Mouse (Mus musculus) limb, embryonic 11.5 days (tissue): ENCODE results near the gene Ccdc151. TPM values are rescaled to one million over a fixed set of nuclear protein-coding genes. Genes with fewer than 3 reads are reported as not detected.

Source experiments
- ATAC-seq: fragments of 200-750 bp; cut with Nextera tagmentation; 2 replicates; pipeline ENCODE4 v1.8.0; 2017; ENCODE audit warnings: low read depth; ENCODE audit not compliant: insufficient number of reproducible peaks, low FRiP score, low TSS enrichment
- DNase-seq: peaks from one replicate; pipeline ENCODE4 v3.0.0-alpha.2; 2015; ENCODE audit warnings: low spot score
- H3K27ac ChIP-seq: fragments of 300-500 bp; sonication (generic); replicated peaks from 2 replicates; pipeline ENCODE4 v1.5.1; 2014; ENCODE audit warnings: low read depth, mild to moderate bottlenecking, low read length
- H3K27me3 ChIP-seq: fragments of 300-500 bp; sonication (generic); 2 replicates; pipeline ENCODE4 v1.6.1; 2014; ENCODE audit warnings: mild to moderate bottlenecking, low read length, mixed read lengths; ENCODE audit not compliant: control insufficient read depth, insufficient read depth
- H3K36me3 ChIP-seq: fragments of 300-500 bp; sonication (generic); 2 replicates; pipeline ENCODE4 v1.6.1; 2014; ENCODE audit warnings: mild to moderate bottlenecking, low read length, moderate library complexity, mixed read lengths; ENCODE audit not compliant: control insufficient read depth, insufficient read depth
- H3K4me1 ChIP-seq: fragments of 300-500 bp; sonication (generic); 2 replicates; pipeline ENCODE4 v1.6.1; 2014; ENCODE audit warnings: low read length, mixed read lengths; ENCODE audit not compliant: control insufficient read depth, insufficient read depth
- H3K4me2 ChIP-seq: fragments of 300-500 bp; sonication (generic); 2 replicates; pipeline ENCODE4 v1.6.1; 2014; ENCODE audit warnings: low read depth, mild to moderate bottlenecking, moderate library complexity; ENCODE audit not compliant: severe bottlenecking
- H3K4me3 ChIP-seq: fragments of 300-500 bp; sonication (generic); 2 replicates; pipeline ENCODE4 v1.5.1; 2014; ENCODE audit warnings: low read depth, low read length
- H3K9ac ChIP-seq: fragments of 300-500 bp; sonication (generic); 2 replicates; pipeline ENCODE4 v1.6.1; 2014; ENCODE audit warnings: mild to moderate bottlenecking, low read length
- H3K9me3 ChIP-seq: fragments of 300-500 bp; sonication (generic); 2 replicates; pipeline ENCODE4 v1.6.1; 2016; ENCODE audit warnings: low read length; ENCODE audit not compliant: control insufficient read depth
- WGBS: fragments of 180-500 bp; shearing (Covaris S2); extraction: QIAGEN DNeasy Blood & Tissue Kit; methylation state at CpG from one replicate; pipeline ENCODE4 v1.1.7; 2014; 5-methylcytosine and 5-hydroxymethylcytosine counted together
- polyA plus RNA-seq: library from polyadenylated mRNA; unstranded; fragments of >200 nt; fragmentation: Nextera tagmentation; extraction: Ambion mirVana; gene quantifications from 2 replicates; pipeline ENCODE4 v1.2.1, GENCODE M21; 2014

Ccdc151 gene
- polyA plus RNA-seq, 1 experiment from 2014 or later: 1.8 TPM

GRCm38 (mm10) chr9:21958372-21958771, 44.1 kb downstream of the Ccdc151 start:
- H3K9me3 ChIP-seq: no peaks in the 10 kb centered on the region
- H3K27ac ChIP-seq: no peak overlapping the region
- no peak overlapping the region for H3K9ac ChIP-seq
- WGBS: 80% methylated on average over 5 of the region's 5 CpGs
- H3K4me1 ChIP-seq: 0 out of 2 replicates have a peak, but pooled peaks cover 10% of the 10 kb centered on the region
- ATAC-seq: no peak
- no peak for DNase-seq
- peaks cover 34% of the 10 kb centered on the region for H3K27me3 ChIP-seq
- H3K4me2 ChIP-seq: no peak overlapping the region
- no peak overlapping the region for H3K4me3 ChIP-seq
- H3K36me3 ChIP-seq: peaks cover 6% of the 10 kb centered on the region; the same call in 1 of the 2 replicates

GRCm38 (mm10) chr9:21955570-21956281, 46.7 kb downstream of the Ccdc151 start, which contains the start of gene Swsap1:
Gene Swsap1, plus strand, starts transcription at chr9:21955755.
- Histone ChIP-seq H3K9ac (peak within 1 kb of the TSS; percentile 76), H3K27ac (peak within 1 kb of the TSS; percentile 70; the same call in 1 of the 2 replicates), H3K4me2 (peak within 1 kb of the TSS; percentile 61), H3K36me3 (peaks cover 6% of the 10 kb centered on the region; the same call in 1 of the 2 replicates), H3K27me3 (peaks cover 9% of the 10 kb centered on the region), H3K4me3 (peak within 1 kb of the TSS; percentile 73), H3K9me3 (no peaks in the 10 kb centered on the region), H3K4me1 (0 out of 2 replicates have a peak, but pooled peaks cover 4% of the 10 kb centered on the region)
- peak; percentile 97 for DNase-seq
- under 1% methylated on average over 54 of the region's 54 CpGs for WGBS
- peak; percentile 96 for ATAC-seq

GRCm38 (mm10) chr9:21955225-21955569, 47.2 kb downstream of the Ccdc151 start:
- H3K4me1 ChIP-seq: no peaks in the 10 kb centered on the region

GRCm38 (mm10) chr9:21954635-21955034, 47.8 kb downstream of the Ccdc151 start:
- WGBS: 85% methylated on average over 3 of the region's 3 CpGs

More at GRCm38 (mm10) chr9:21955225-21955569, 47.2 kb downstream of the Ccdc151 start:
- Histone ChIP-seq H3K9me3 (no peaks in the 10 kb centered on the region), H3K27ac (peak overlapping the region; percentile 70; the same call in 1 of the 2 replicates), H3K4me2 (peak overlapping the region; percentile 61), H3K4me3 (peak overlapping the region; percentile 73), H3K36me3 (peaks cover 6% of the 10 kb centered on the region; the same call in 1 of the 2 replicates), H3K27me3 (peaks cover 3% of the 10 kb centered on the region), H3K9ac (peak overlapping the region; percentile 58)
- ATAC-seq (peak; percentile 45), DNase-seq (no peak)
- 3% methylated on average over 18 of the region's 18 CpGs for WGBS

GRCm38 (mm10) chr9:21953600-21953999, 48.8 kb downstream of the Ccdc151 start:
- H3K4me3 ChIP-seq: no peak overlapping the region
- H3K27ac ChIP-seq: no peak overlapping the region
- no peaks in the 10 kb centered on the region for H3K9me3 ChIP-seq
- H3K36me3 ChIP-seq: peaks cover 3% of the 10 kb centered on the region; the same call in 1 of the 2 replicates
- DNase-seq (no peak), ATAC-seq (no peak)
- H3K4me1 ChIP-seq: no peaks in the 10 kb centered on the region
- 15% methylated on average over 3 of the region's 3 CpGs for WGBS
- H3K4me2 ChIP-seq: no peak overlapping the region
- H3K9ac ChIP-seq: no peak overlapping the region
- no peaks in the 10 kb centered on the region for H3K27me3 ChIP-seq

More at GRCm38 (mm10) chr9:21954635-21955034, 47.8 kb downstream of the Ccdc151 start:
- no peak overlapping the region for H3K4me2 ChIP-seq
- peaks cover 3% of the 10 kb centered on the region; the same call in 1 of the 2 replicates for H3K36me3 ChIP-seq
- no peaks in the 10 kb centered on the region for H3K9me3 ChIP-seq
- H3K9ac ChIP-seq: no peak overlapping the region
- ATAC-seq (no peak), DNase-seq (no peak)
- H3K4me1 ChIP-seq: no peaks in the 10 kb centered on the region
- H3K27me3 ChIP-seq: peaks cover 2% of the 10 kb centered on the region; the same call in 1 of the 2 replicates
- H3K27ac ChIP-seq: no peak overlapping the region
- H3K4me3 ChIP-seq: no peak overlapping the region

- Histone ChIP-seq H3K9me3 (no peaks in the 10 kb centered on the region), H3K27me3 (peaks cover 11% of the 10 kb centered on the region), H3K4me2 (no peak overlapping the region), H3K4me3 (no peak overlapping the region), H3K4me1 (0 out of 2 replicates have a peak, but pooled peaks cover 5% of the 10 kb centered on the region), H3K27ac (no peak overlapping the region), H3K36me3 (no peaks in the 10 kb centered on the region), H3K9ac (no peak overlapping the region)
- 85% methylated on average over 3 of the region's 3 CpGs for WGBS
- ATAC-seq: no peak
- DNase-seq: no peak
Observed at GRCm38 (mm10) chr9:21951977-21952376, 50.5 kb downstream of the Ccdc151 start.

- H3K9ac ChIP-seq: no peak overlapping the region
- no peaks in the 10 kb centered on the region for H3K36me3 ChIP-seq
- H3K4me1 ChIP-seq: 0 out of 2 replicates have a peak, but pooled peaks cover 5% of the 10 kb centered on the region
- peaks cover 11% of the 10 kb centered on the region for H3K27me3 ChIP-seq
- H3K4me2 ChIP-seq: no peak overlapping the region
- H3K27ac ChIP-seq: no peak overlapping the region
- peak; percentile 93 for DNase-seq
- no peaks in the 10 kb centered on the region for H3K9me3 ChIP-seq
- no peak overlapping the region for H3K4me3 ChIP-seq
- WGBS: 14% methylated on average over 11 of the region's 11 CpGs
- no peak for ATAC-seq
Observed at GRCm38 (mm10) chr9:21950322-21950721, 52.1 kb downstream of the Ccdc151 start.

- DNase-seq (no peak), ATAC-seq (no peak)
- WGBS: 71% methylated on average over 6 of the region's 6 CpGs
- Histone ChIP-seq H3K27ac (no peak overlapping the region), H3K27me3 (peaks cover 11% of the 10 kb centered on the region), H3K4me2 (no peak overlapping the region), H3K9me3 (no peaks in the 10 kb centered on the region), H3K4me3 (no peak overlapping the region), H3K36me3 (no peaks in the 10 kb centered on the region), H3K4me1 (0 out of 2 replicates have a peak, but pooled peaks cover 5% of the 10 kb centered on the region), H3K9ac (no peak overlapping the region)
Observed at GRCm38 (mm10) chr9:21948790-21949189, 53.6 kb downstream of the Ccdc151 start.
